Mouse (Mus musculus) hindbrain, embryonic 12.5 days (tissue): ENCODE measurements around the gene Rnase10. TPM values are rescaled to one million over a fixed set of nuclear protein-coding genes. Genes with fewer than 3 reads are reported as not detected.
"Not testable (repeated sequence)": the region's sequence is repeated elsewhere in the genome, so short reads cannot be mapped to it uniquely, and the experiment has no call there.

Experiments
- ATAC-seq: fragments of 200-750 bp; cut with Nextera tagmentation; 2 replicates; pipeline ENCODE4 v1.8.0; 2017; ENCODE audit warnings: moderate TSS enrichment; ENCODE audit not compliant: low FRiP score
- H3K27ac ChIP-seq: fragments of 300-500 bp; sonication (generic); 2 replicates; pipeline ENCODE4 v1.5.1; 2016; ENCODE audit warnings: mild to moderate bottlenecking
- H3K27me3 ChIP-seq: fragments of 300-500 bp; sonication (generic); 2 replicates; pipeline ENCODE4 v1.6.1; 2016; ENCODE audit warnings: mild to moderate bottlenecking
- H3K36me3 ChIP-seq: fragments of 300-500 bp; sonication (generic); 2 replicates; pipeline ENCODE4 v1.6.1; 2016; ENCODE audit warnings: mild to moderate bottlenecking
- H3K4me1 ChIP-seq: fragments of 300-500 bp; sonication (generic); 2 replicates; pipeline ENCODE4 v1.6.1; 2016
- H3K4me2 ChIP-seq: fragments of 300-500 bp; sonication (generic); replicated peaks from 2 replicates; pipeline ENCODE4 v1.6.1; 2016; ENCODE audit warnings: mild to moderate bottlenecking
- H3K4me3 ChIP-seq: fragments of 300-500 bp; sonication (generic); 2 replicates; pipeline ENCODE4 v1.5.1; 2016; ENCODE audit warnings: mild to moderate bottlenecking
- H3K9ac ChIP-seq: fragments of 300-500 bp; sonication (generic); 2 replicates; pipeline ENCODE4 v1.6.1; 2016; ENCODE audit warnings: mild to moderate bottlenecking, moderate library complexity
- H3K9me3 ChIP-seq: fragments of 300-500 bp; sonication (generic); replicated peaks from 2 replicates; pipeline ENCODE4 v1.6.1; 2016; ENCODE audit warnings: mild to moderate bottlenecking
- WGBS: fragments of 180-500 bp; shearing (Covaris S2); methylation state at CpG from one replicate; pipeline ENCODE4 v1.1.7; 2016; 5-methylcytosine and 5-hydroxymethylcytosine counted together
- polyA plus RNA-seq: library from polyadenylated mRNA; unstranded; fragments of >200 nt; fragmentation: Nextera tagmentation; extraction: Ambion mirVana; gene quantifications from 2 replicates; pipeline ENCODE4 v1.2.1, GENCODE M21; 2016

Rnase10 gene
- polyA plus RNA-seq, 1 experiment from 2014 or later: not detected

DNA sequence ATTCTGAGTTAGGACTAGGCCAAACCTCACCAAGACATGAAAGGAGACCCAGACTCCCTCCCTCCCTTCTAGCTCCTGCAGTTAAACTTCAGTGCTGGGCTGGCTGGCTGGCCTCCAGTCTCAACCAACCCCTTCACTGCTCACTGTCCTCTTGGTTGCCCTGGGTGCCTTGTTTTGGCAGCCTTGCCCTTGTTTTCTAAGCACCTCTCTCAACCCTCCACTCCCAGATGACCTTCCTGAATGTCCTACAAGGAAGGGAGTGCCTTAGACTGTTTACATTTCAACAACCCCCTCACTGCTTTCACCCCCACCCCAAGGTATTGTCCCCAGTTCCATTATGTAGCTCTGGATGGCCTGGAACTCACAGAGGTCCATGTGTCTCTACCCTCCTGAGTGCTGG lies 27.9 kb upstream of the Rnase10 start:
- no peaks in the 10 kb centered on the region for H3K4me1 ChIP-seq
- H3K9me3 ChIP-seq: no peaks in the 10 kb centered on the region
- no peak for ATAC-seq
- H3K4me2 ChIP-seq: no peak overlapping the region
- no peak overlapping the region for H3K9ac ChIP-seq
- no peak overlapping the region for H3K4me3 ChIP-seq
- no peaks in the 10 kb centered on the region for H3K27me3 ChIP-seq
- no peaks in the 10 kb centered on the region for H3K36me3 ChIP-seq
- no peak overlapping the region for H3K27ac ChIP-seq

DNA sequence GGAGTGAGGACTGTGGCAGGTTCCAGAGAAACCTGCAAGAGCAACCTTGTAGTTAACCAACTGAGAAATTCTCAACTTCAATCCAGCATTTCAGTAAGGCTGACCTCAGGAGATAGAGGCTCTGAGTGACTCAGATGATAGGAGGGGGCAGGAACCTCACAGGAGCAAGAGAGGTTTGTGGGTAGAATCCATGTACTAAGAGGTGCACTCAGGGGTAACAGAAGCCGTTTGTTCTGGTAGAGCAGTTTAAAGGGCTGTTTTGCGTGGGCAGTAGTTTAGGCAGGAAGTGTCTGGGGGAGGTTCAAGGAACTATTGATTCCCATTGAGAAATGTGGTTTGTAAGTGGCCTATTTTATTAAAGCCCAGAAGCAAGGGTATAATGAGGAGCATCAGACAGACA lies 26.3 kb upstream of the Rnase10 start:
- Histone ChIP-seq H3K4me2 (no peak overlapping the region), H3K9me3 (no peaks in the 10 kb centered on the region), H3K27me3 (no peaks in the 10 kb centered on the region), H3K36me3 (no peaks in the 10 kb centered on the region), H3K9ac (no peak overlapping the region), H3K27ac (no peak overlapping the region), H3K4me1 (no peaks in the 10 kb centered on the region), H3K4me3 (no peak overlapping the region)
- ATAC-seq: no peak
- WGBS: 50% methylated on average over 2 of the region's 2 CpGs

DNA sequence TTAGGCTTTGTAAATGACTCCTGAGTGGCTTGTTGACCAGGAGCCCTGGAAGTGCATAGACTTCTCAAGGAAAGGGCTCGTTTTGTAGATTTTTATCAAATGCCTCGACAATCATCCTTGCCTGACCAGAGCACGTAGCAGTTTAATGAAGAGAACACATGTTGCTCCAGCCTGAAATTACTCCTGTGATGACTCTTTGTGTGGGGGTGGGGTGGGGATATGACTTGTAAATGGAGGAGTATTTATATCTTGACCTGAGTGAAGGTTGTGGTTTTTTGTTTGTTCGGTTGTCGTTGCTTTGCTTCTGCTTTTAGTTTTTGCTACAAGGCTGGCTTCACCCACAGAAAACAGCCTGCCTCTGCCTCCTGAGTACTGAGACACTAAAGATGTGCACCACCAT lies 25.7 kb upstream of the Rnase10 start:
- 90% methylated on average over 5 of the region's 5 CpGs for WGBS
- Histone ChIP-seq H3K9me3 (no peaks in the 10 kb centered on the region), H3K4me2 (no peak overlapping the region), H3K27me3 (no peaks in the 10 kb centered on the region), H3K4me1 (no peaks in the 10 kb centered on the region), H3K9ac (no peak overlapping the region), H3K27ac (no peak overlapping the region), H3K36me3 (no peaks in the 10 kb centered on the region), H3K4me3 (no peak overlapping the region)
- no peak for ATAC-seq

DNA sequence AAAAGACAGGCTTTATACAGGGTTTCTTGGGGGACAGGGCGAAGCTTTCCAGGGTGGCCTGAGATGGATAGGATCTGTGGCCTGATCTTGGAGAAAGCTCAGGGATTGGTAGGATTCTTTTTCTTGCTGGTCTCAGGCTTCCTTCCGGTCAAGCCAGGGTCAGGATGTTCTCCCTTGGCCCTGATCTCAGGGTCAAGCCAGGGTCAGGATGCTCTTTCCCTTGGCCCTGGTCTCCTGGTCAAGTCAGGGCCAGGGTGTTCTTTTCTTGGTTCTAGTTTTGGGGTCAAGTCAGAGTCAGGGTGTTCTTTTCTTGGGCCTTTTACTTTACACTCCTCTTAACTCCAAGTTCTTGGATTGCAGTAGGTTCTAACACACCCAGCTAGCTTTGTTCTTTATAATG lies 19.9 kb upstream of the Rnase10 start:
- Histone ChIP-seq H3K4me1 (no peaks in the 10 kb centered on the region), H3K9me3 (no peaks in the 10 kb centered on the region), H3K4me3 (no peak overlapping the region), H3K27ac (no peak overlapping the region), H3K4me2 (no peak overlapping the region), H3K27me3 (no peaks in the 10 kb centered on the region), H3K9ac (no peak overlapping the region), H3K36me3 (no peaks in the 10 kb centered on the region)
- 94% methylated on average over 2 of the region's 2 CpGs for WGBS
- ATAC-seq: no peak

DNA sequence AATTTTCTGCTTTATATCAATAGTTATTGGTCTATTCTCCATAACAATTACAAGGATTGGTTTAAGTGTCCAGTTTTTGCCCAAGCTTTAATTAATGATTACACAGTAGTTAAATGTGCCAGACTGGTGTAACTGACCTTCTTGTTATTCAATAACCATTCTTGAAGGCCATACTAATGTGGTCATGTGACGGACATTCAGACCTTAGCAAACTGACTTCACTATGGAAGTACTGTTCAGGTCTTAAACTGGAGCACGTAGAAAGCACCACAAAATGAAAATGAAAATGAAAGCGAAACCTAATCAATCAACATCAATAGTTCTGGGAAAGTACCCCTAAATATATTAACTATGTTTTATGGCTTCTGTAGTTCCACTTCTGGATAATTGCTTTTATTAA lies 16.5 kb upstream of the Rnase10 start:
- 85% methylated on average over 3 of the region's 3 CpGs for WGBS
- Histone ChIP-seq H3K4me2 (no peak overlapping the region), H3K36me3 (no peaks in the 10 kb centered on the region), H3K9ac (no peak overlapping the region), H3K27me3 (no peaks in the 10 kb centered on the region), H3K27ac (no peak overlapping the region), H3K9me3 (no peaks in the 10 kb centered on the region), H3K4me1 (no peaks in the 10 kb centered on the region), H3K4me3 (no peak overlapping the region)
- ATAC-seq: no peak

DNA sequence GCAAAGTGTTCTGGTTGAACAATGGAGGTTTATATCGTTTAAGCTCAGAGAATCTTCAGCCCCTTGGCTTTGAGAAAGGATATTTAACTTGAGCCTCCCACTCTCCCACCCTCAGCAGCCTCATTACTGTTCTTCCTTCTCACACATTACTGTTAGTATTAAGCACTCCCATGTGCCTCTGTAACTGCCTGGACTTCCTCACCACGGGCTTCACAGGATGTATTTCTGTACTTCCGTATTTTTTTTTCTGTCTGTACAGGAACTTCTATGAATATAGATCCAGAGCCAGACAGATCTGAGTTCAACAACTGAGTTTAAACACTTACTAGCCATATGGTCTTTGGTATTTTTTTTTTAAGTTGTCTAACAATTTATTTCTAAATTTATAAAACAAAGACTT lies 10.5 kb upstream of the Rnase10 start:
- no peaks in the 10 kb centered on the region for H3K4me1 ChIP-seq
- no peak overlapping the region for H3K27ac ChIP-seq
- no peaks in the 10 kb centered on the region for H3K9me3 ChIP-seq
- 82% methylated on average over 3 of the region's 3 CpGs for WGBS
- no peak for ATAC-seq
- no peaks in the 10 kb centered on the region for H3K36me3 ChIP-seq
- no peak overlapping the region for H3K4me3 ChIP-seq
- no peak overlapping the region for H3K4me2 ChIP-seq
- H3K9ac ChIP-seq: no peak overlapping the region
- no peaks in the 10 kb centered on the region for H3K27me3 ChIP-seq

DNA sequence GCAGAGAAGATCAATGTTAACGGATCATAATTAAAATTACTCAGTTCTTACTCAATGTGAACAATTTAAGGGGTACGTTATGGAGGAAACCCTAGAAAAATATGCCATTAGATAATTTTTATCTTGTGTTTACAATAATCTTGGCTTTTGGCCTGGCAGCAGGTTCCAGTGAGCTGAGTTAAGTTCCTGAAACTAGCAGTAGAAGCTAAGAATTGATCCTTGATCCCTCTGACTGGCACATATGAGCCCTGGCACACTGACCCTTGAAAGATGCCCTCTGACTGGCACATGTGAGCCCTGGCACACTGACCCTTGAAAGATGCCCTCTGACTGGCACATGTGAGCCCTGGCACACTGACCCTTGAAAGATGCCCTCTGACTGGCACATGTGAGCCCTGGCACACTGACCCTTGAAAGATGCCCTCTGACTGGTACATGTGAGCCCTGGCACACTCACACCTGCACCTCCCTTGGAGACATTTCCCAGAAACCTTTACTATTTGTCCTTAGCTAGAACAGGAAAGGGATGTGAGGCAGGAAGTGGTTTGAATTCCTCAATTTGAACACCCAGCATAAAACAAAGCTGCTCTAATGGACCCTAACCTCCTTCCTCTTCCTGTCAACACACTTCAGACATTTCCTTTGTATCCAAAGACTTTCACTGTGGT lies 9.4 kb upstream of the Rnase10 start:
- ATAC-seq: no peak
- H3K4me2 ChIP-seq: no peak overlapping the region
- no peaks in the 10 kb centered on the region for H3K27me3 ChIP-seq
- H3K4me1 ChIP-seq: no peaks in the 10 kb centered on the region
- H3K4me3 ChIP-seq: no peak overlapping the region
- H3K9ac ChIP-seq: no peak overlapping the region
- whole genome bisulfite sequencing: 85% methylated on average over 2 of the region's 2 CpGs
- H3K27ac ChIP-seq: no peak overlapping the region
- H3K9me3 ChIP-seq: no peaks in the 10 kb centered on the region
- H3K36me3 ChIP-seq: no peaks in the 10 kb centered on the region

DNA sequence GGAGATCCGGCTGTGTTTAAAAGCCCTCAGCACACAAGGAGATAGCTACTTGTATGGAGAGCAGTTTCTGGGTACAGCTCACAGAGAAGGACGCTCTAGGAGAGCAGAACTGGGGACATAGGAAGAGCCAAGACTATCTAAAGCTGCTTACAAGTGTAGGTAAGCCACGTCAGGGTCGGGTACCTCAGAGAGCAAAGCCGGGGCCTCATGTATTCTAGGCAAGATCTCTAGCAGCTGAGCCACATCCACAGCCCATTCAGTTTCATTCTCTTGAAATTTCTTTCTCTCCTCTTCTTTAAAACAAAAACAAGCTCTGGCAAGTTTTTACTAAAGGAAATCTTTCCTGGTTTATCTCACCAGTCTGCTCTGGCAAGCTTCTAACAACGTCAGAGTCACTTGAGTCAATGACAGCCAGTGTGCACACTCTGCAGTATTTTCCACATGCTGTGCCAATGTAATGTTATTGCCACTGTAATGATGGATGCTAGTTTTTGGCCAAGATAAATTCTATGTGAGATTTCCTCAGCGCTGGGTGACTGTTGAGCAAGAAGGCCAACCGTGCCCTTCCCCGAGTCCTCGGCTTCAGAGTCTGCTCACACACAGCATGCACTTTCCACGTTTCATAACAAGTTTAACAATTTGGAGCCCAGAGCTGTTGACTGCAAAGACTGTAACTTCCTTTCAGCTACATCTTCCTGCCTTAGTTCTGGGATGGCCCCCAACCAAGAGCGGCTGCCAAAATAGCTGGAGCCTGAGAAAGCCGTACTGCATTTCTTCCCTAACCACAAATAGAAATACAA lies 563 bp downstream of the Rnase10 start:
- Histone ChIP-seq H3K4me2 (no peak overlapping the region), H3K27ac (no peak overlapping the region), H3K9ac (no peak overlapping the region), H3K9me3 (no peaks in the 10 kb centered on the region), H3K4me1 (no peaks in the 10 kb centered on the region), H3K36me3 (no peaks in the 10 kb centered on the region), H3K27me3 (no peaks in the 10 kb centered on the region), H3K4me3 (no peak overlapping the region)
- 81% methylated on average over 13 of the region's 13 CpGs for WGBS
- ATAC-seq: no peak

DNA sequence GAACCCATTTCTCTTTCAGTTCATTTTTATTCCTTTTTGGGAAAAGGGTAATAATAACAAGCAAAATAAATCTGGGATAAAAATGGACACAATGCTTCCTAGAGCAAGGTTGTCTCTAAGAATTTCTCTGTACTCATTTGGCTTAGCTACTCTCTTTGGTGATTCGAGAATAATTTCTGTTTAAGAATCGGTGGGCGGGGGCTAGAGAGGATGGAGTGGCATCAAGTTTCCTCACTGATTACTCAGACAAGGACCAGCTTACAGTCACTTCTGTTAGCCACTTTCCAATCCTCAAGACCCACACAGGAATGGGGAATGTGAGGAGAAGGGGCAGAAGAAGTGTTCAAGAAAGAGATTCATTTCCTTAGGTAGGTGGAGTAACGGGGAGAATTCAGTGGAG lies 1.2 kb downstream of the Rnase10 start:
- Histone ChIP-seq H3K4me1 (no peaks in the 10 kb centered on the region), H3K27me3 (no peaks in the 10 kb centered on the region), H3K9me3 (no peaks in the 10 kb centered on the region), H3K27ac (no peak overlapping the region), H3K4me3 (no peak overlapping the region), H3K4me2 (no peak overlapping the region), H3K9ac (no peak overlapping the region), H3K36me3 (no peaks in the 10 kb centered on the region)
- WGBS: 92% methylated on average over 4 of the region's 4 CpGs
- no peak for ATAC-seq

DNA sequence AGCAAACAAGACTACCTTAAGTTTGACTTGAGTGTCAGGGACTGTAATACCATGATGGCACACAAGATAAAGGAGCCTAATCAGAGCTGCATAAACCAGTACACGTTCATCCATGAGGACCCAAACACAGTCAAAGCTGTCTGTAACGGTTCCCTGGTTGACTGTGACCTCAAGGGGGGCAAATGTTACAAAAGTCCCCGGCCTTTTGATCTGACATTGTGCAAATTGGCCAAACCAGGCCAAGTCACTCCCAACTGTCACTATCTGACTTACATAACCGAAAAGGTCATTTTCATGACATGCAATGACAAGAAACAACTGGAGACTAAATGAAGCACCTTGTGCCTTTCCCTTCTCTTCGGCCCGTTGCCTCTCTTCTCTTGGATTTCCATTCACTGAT lies 2.0 kb downstream of the Rnase10 start:
- H3K4me1 ChIP-seq: no peaks in the 10 kb centered on the region
- H3K4me3 ChIP-seq: no peak overlapping the region
- WGBS: 86% methylated on average over 6 of the region's 6 CpGs
- H3K9ac ChIP-seq: no peak overlapping the region
- no peak overlapping the region for H3K27ac ChIP-seq
- H3K9me3 ChIP-seq: no peaks in the 10 kb centered on the region
- H3K36me3 ChIP-seq: no peaks in the 10 kb centered on the region
- H3K27me3 ChIP-seq: no peaks in the 10 kb centered on the region
- ATAC-seq: no peak
- H3K4me2 ChIP-seq: no peak overlapping the region

DNA sequence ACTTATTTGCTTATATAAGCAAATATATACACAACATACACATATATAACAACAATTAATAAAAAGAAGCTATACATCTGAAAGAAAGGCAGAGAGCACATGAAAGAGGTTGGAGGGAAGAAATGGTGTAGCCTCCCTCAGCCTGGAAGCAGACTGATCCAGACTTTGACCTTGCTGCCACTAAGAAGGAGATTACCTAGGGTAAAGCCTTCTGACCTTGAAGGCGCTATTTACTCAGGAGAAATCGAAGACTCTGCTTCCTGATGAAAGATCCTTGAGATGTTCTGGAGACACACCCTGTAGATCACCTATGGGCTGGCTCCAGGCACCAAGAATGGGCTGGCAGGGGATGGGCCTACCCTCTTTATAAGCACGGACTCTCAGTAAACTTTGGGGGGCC lies 7.2 kb downstream of the Rnase10 start:
- not testable (repeated sequence) for H3K27ac ChIP-seq, H3K9ac ChIP-seq, H3K9me3 ChIP-seq, H3K4me1 ChIP-seq, ATAC-seq, H3K27me3 ChIP-seq, H3K4me2 ChIP-seq, H3K4me3 ChIP-seq, H3K36me3 ChIP-seq
- 92% methylated on average over 3 of the region's 3 CpGs for WGBS

DNA sequence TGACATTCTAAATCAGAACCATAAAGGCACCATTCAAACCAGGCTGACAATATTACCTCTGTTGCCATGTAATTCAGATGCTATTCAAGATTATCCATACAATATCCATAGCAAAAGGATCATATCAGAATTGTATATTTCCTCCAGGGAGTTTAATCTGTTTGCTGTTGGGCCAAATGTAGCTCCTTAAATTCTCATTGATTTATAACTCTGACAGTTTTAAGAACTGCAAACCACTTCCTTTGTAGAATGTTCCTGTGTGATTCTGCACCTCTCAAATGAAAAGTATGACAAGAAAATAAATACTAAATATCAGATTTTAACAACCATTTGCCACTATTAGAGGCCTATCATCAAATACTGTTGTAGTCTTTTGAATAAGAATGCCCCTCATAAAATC lies 8.2 kb downstream of the Rnase10 start:
- H3K9me3 ChIP-seq: no peaks in the 10 kb centered on the region
- H3K27me3 ChIP-seq: no peaks in the 10 kb centered on the region
- ATAC-seq: no peak
- H3K4me2 ChIP-seq: no peak overlapping the region
- H3K9ac ChIP-seq: no peak overlapping the region
- no peak overlapping the region for H3K4me3 ChIP-seq
- H3K27ac ChIP-seq: no peak overlapping the region
- no peaks in the 10 kb centered on the region for H3K4me1 ChIP-seq
- no peaks in the 10 kb centered on the region for H3K36me3 ChIP-seq

DNA sequence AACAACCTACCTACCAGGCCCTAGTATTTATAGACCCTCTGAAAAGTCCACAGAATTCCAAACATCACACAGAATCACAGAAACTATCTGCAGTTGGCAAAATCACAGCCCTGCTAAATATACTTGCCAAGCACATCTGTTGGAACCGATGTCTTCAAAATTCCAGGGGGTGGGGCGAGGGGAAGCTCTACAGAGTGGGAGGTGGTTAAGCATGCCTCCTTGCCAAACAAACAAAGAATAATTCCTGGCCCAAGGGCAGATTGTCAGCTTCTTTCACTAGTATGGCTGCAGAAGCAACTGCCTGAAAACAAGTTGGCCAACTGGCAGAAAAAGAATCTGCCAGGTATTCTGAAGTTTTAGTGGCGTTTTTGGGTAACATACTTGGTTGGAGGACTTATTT lies 9.7 kb downstream of the Rnase10 start:
- 83% methylated on average over 3 of the region's 3 CpGs for WGBS
- ATAC-seq: no peak
- H3K4me1 ChIP-seq: no peaks in the 10 kb centered on the region
- H3K4me3 ChIP-seq: no peak overlapping the region
- H3K4me2 ChIP-seq: no peak overlapping the region
- no peak overlapping the region for H3K27ac ChIP-seq
- no peak overlapping the region for H3K9ac ChIP-seq
- H3K36me3 ChIP-seq: no peaks in the 10 kb centered on the region
- H3K9me3 ChIP-seq: no peaks in the 10 kb centered on the region
- H3K27me3 ChIP-seq: no peaks in the 10 kb centered on the region
